Mouse (Mus musculus) left cerebral cortex, postnatal 4 days (tissue): ENCODE results near the gene Nags. TPM values are rescaled to one million over a fixed set of nuclear protein-coding genes. Genes with fewer than 3 reads are reported as not detected.
A peak's percentile ranks its signal among the peaks of the same experiment; 100 is the strongest.
"Not testable (repeated sequence)": the region's sequence is repeated elsewhere in the genome, so short reads cannot be mapped to it uniquely, and the experiment has no call there.

ENCODE experiments used
- DNase-seq: peaks from one replicate; pipeline ENCODE4 v3.0.0-alpha.2; 2022
- intact Hi-C: fragments of 180-260 bp; cut with DNase I; formaldehyde crosslinking; loops from one replicate; pipeline ENCODE4 v1.15.1; 2025
- total RNA-seq, 2 experiments: library from RNA; stranded (reverse); gene quantifications; 2 replicates each; pipeline ENCODE4 v1.2.3; 2021

Nags gene
- total RNA-seq, 2 experiments from 2014 or later, result 0.16 TPM; not detected in 1

- intact Hi-C loops, result no loop called here
- DNase-seq, result peak; percentile 92
These were observed 10.9 kb downstream of the Nags start, which contains the start of gene Tmem101 for GRCm38 (mm10) chr11:102156039-102156785. Gene Tmem101, minus strand, starts transcription at chr11:102156404.

- DNase-seq, result no peak
- intact Hi-C loops, result no loop called here
These were observed 11.4 kb downstream of the Nags start for GRCm38 (mm10) chr11:102156786-102157089.

GRCm38 (mm10) chr11:102158024-102158423, 12.7 kb downstream of the Nags start:
- intact Hi-C loops, DNase-seq: not testable (repeated sequence)

GRCm38 (mm10) chr11:102159781-102160180, 14.5 kb downstream of the Nags start:
- intact Hi-C loops, result no loop called here
- peak; percentile 37 for DNase-seq

- peak; percentile 58 for DNase-seq
- intact Hi-C loops, result no loop called here
These were observed 20.8 kb downstream of the Nags start for GRCm38 (mm10) chr11:102165971-102166722.

GRCm38 (mm10) chr11:102167539-102167938, 22.2 kb downstream of the Nags start:
- no peak for DNase-seq
- intact Hi-C loops, result no loop called here

- DNase-seq, result no peak
- intact Hi-C loops, result no loop called here
These were observed 23.4 kb downstream of the Nags start for GRCm38 (mm10) chr11:102168689-102169088.

GRCm38 (mm10) chr11:102179836-102180235, 34.5 kb downstream of the Nags start:
- intact Hi-C loops, result no loop called here

GRCm38 (mm10) chr11:102184253-102184645, 38.9 kb downstream of the Nags start:
- DNase-seq, result no peak
- intact Hi-C loops, result no loop called here

More at GRCm38 (mm10) chr11:102179836-102180235, 34.5 kb downstream of the Nags start:
- no peak for DNase-seq

GRCm38 (mm10) chr11:102184646-102185495, 39.6 kb downstream of the Nags start, which contains the start of gene Lsm12:
Gene Lsm12, minus strand, starts transcription at chr11:102185296.
- intact Hi-C loops, result no loop called here
- peak; percentile 96 for DNase-seq

GRCm38 (mm10) chr11:102185677-102186076, 40.4 kb downstream of the Nags start:
- intact Hi-C loops, result no loop called here
- DNase-seq, result no peak

GRCm38 (mm10) chr11:102186235-102186634, 40.9 kb downstream of the Nags start:
- no peak for DNase-seq
- intact Hi-C loops, result no loop called here

GRCm38 (mm10) chr11:102188980-102189379, 43.7 kb downstream of the Nags start:
- no peak for DNase-seq
- intact Hi-C loops, result no loop called here

GRCm38 (mm10) chr11:102189461-102190436, 44.4 kb downstream of the Nags start, which contains the start of gene G6pc3:
Gene G6pc3, plus strand, starts transcription at chr11:102189620.
- intact Hi-C loops, result no loop called here
- peak; percentile 90 for DNase-seq

- intact Hi-C loops, result no loop called here
- no peak for DNase-seq
These were observed 45.5 kb downstream of the Nags start for GRCm38 (mm10) chr11:102190848-102191247.

GRCm38 (mm10) chr11:102193657-102194440, 48.5 kb downstream of the Nags start:
- no peak for DNase-seq
- intact Hi-C loops, result no loop called here

- intact Hi-C loops, result no loop called here
- no peak for DNase-seq
These were observed 50.9 kb downstream of the Nags start for GRCm38 (mm10) chr11:102196018-102196797.

- no peak for DNase-seq
- intact Hi-C loops, result no loop called here
These were observed 52.9 kb downstream of the Nags start for GRCm38 (mm10) chr11:102198245-102198644.
